Mouse (Mus musculus): ENCODE measurements at regions not wholly inside any gene's neighbourhood (a gene's known extent, or its start where the extent isn't known, plus 50 kb on each side); places are given as distances from the start of the nearest gene placed in this dataset.

DNA sequence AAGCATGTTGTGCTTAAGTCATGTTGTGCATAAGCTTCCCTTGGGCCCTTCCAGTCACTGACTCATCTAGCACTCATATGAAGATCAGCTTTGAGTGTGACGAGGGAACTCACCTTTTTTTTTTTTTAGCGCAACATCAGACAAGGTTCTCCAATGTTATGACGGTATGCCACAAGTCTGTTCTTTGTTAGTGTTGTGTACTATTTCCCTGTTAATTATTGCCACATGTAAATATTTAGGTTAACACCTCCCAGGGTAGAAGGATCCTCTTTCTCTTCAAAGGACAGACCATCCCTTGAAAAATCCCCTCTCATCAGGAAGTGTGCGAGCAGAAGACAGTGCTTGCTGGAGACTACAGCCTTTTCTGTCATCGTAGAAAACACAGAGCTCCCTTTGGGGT is 129.9 kb downstream of the Dusp6 start:
- Histone ChIP-seq H3K4me1 (peaks cover 3% of the 10 kb centered on the region; the same call in 1 of the 2 replicates), H3K27ac (no peak overlapping the region), H3K36me3 (no peaks in the 10 kb centered on the region), H3K4me3 (no peak overlapping the region), H3K9me3 (no peaks in the 10 kb centered on the region), H3K27me3 (no peaks in the 10 kb centered on the region), H3K9ac (no peak overlapping the region), H3K4me2 (no peak overlapping the region)
- 72% methylated on average over 5 of the region's 5 CpGs for WGBS
- ATAC-seq (ENCODE audit: borderline replicate concordance, extremely low read depth, low FRiP score, low TSS enrichment) = no peak

DNA sequence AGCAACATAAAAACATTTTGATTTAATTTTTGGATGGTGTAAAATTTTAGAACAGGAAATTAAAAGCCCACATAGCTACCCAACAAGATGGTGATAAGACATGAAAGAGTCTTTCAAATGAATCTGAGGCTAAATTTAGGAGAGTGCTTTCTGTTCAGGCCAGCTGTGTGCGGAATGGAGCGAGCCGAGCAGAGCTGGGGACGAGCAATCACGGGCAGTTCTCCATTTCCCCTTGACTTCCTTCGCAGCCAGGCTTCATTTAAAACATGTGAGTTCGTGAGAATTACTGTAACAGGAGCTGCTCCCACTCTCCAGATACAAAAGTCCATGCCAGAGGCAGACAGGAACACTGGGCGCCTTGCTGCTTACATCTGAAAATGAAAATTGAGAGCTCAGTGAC is 130.5 kb downstream of the Dusp6 start:
- 41% methylated on average over 8 of the region's 8 CpGs for WGBS
- Histone ChIP-seq H3K36me3 (no peaks in the 10 kb centered on the region), H3K9me3 (no peaks in the 10 kb centered on the region), H3K27ac (no peak overlapping the region), H3K4me1 (peaks cover 3% of the 10 kb centered on the region; the same call in 1 of the 2 replicates), H3K4me3 (no peak overlapping the region), H3K27me3 (no peaks in the 10 kb centered on the region), H3K4me2 (no peak overlapping the region), H3K9ac (no peak overlapping the region)
- ATAC-seq (ENCODE audit: borderline replicate concordance, extremely low read depth, low FRiP score, low TSS enrichment) = no peak

- Histone ChIP-seq H3K4me3 (no peak overlapping the region), H3K9ac (no peak overlapping the region), H3K4me2 (no peak overlapping the region), H3K9me3 (no peaks in the 10 kb centered on the region), H3K27ac (no peak overlapping the region), H3K27me3 (no peaks in the 10 kb centered on the region), H3K36me3 (no peaks in the 10 kb centered on the region), H3K4me1 (peaks cover 3% of the 10 kb centered on the region; the same call in 1 of the 2 replicates)
- ATAC-seq (ENCODE audit: borderline replicate concordance, extremely low read depth, low FRiP score, low TSS enrichment) = no peak
- 83% methylated on average over 1 of the region's 1 CpGs for WGBS
These were observed 132.4 kb downstream of the Dusp6 start for GRCm38 (mm10) chr10:99395411-99395810.

- H3K27ac ChIP-seq = no peak overlapping the region
- peaks cover 3% of the 10 kb centered on the region; the same call in 1 of the 2 replicates for H3K4me1 ChIP-seq
- H3K9me3 ChIP-seq = no peaks in the 10 kb centered on the region
- no peak overlapping the region for H3K4me2 ChIP-seq
- ATAC-seq (ENCODE audit: borderline replicate concordance, extremely low read depth, low FRiP score, low TSS enrichment) = no peak
- 63% methylated on average over 3 of the region's 3 CpGs for WGBS
- H3K36me3 ChIP-seq = no peaks in the 10 kb centered on the region
- no peak overlapping the region for H3K9ac ChIP-seq
- no peaks in the 10 kb centered on the region for H3K27me3 ChIP-seq
- H3K4me3 ChIP-seq = no peak overlapping the region
These were observed 133.6 kb downstream of the Dusp6 start for GRCm38 (mm10) chr10:99396630-99397029.

- 92% methylated on average over 6 of the region's 6 CpGs for WGBS
- Histone ChIP-seq H3K4me3 (no peak overlapping the region), H3K27ac (no peak overlapping the region), H3K4me2 (no peak overlapping the region), H3K4me1 (0 out of 2 replicates have a peak, but pooled peaks cover 3% of the 10 kb centered on the region), H3K9ac (no peak overlapping the region), H3K36me3 (no peaks in the 10 kb centered on the region), H3K27me3 (no peaks in the 10 kb centered on the region), H3K9me3 (no peaks in the 10 kb centered on the region)
- ATAC-seq (ENCODE audit: borderline replicate concordance, extremely low read depth, low FRiP score, low TSS enrichment) = no peak
These were observed 137.0 kb downstream of the Dusp6 start for GRCm38 (mm10) chr10:99400076-99400475.

GRCm38 (mm10) chr10:99406764-99407163 is 143.7 kb downstream of the Dusp6 start:
- Histone ChIP-seq H3K4me1 (no peaks in the 10 kb centered on the region), H3K4me3 (no peak overlapping the region), H3K27ac (no peak overlapping the region), H3K36me3 (no peaks in the 10 kb centered on the region), H3K9ac (no peak overlapping the region), H3K4me2 (no peak overlapping the region), H3K27me3 (no peaks in the 10 kb centered on the region), H3K9me3 (no peaks in the 10 kb centered on the region)
- 73% methylated on average over 2 of the region's 2 CpGs for WGBS
- no peak for ATAC-seq (ENCODE audit: borderline replicate concordance, extremely low read depth, low FRiP score, low TSS enrichment)

DNA sequence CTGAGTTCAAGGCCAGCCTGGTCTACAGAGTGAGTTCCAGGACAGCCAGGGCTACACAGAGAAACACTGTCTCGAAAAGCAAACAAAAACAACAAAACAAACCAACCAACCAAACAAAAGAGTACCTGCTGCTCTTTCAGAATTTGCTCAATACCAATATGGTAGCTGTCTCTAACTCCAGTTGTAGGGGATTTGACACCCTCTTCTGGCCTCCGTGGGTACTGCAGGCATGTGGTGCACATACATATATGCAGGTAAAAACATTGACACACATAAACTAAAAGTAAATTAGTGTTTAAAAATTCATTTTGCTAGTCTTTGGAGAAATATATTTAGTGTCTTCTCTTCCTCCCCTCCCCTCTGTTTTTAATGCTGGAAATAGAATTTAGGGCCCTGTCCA is 145.8 kb downstream of the Dusp6 start:
- 89% methylated on average over 2 of the region's 2 CpGs for WGBS
- no peak for ATAC-seq (ENCODE audit: borderline replicate concordance, extremely low read depth, low FRiP score, low TSS enrichment)
- no peak overlapping the region for H3K27ac ChIP-seq

DNA sequence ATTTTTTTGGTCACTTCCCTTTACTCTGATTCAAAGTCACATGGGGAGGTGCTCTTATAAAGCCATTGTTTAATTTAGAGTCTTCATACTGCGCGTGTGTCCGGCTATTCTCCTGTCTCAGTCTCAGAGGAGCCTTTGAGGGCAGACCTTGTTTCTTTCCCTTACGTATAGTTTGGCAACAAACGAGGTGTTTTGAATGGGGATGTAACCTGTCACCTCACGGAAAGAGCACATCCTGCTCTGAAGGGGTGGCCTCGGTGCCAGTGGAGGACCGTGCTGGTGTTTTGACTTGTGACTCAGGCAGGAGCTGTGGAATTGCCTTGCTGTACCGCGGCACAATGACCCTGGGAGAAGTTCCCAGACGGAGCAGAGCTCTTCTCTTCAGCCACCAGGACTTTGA is 146.7 kb downstream of the Dusp6 start:
- Histone ChIP-seq H3K9me3 (no peaks in the 10 kb centered on the region), H3K27me3 (no peaks in the 10 kb centered on the region), H3K4me3 (no peak overlapping the region), H3K4me1 (no peaks in the 10 kb centered on the region), H3K9ac (no peak overlapping the region), H3K27ac (peak overlapping the region; percentile 63), H3K4me2 (peak overlapping the region; percentile 33; the same call in 1 of the 2 replicates), H3K36me3 (no peaks in the 10 kb centered on the region)
- no peak; the same call in 1 of the 2 replicates for ATAC-seq (ENCODE audit: borderline replicate concordance, extremely low read depth, low FRiP score, low TSS enrichment)
- WGBS = 31% methylated on average over 11 of the region's 11 CpGs

More for the DNA sequence above, 145.8 kb downstream of the Dusp6 start:
- H3K9me3 ChIP-seq = no peaks in the 10 kb centered on the region
- no peak overlapping the region for H3K9ac ChIP-seq
- H3K4me1 ChIP-seq = no peaks in the 10 kb centered on the region
- no peak overlapping the region for H3K4me2 ChIP-seq
- H3K4me3 ChIP-seq = no peak overlapping the region
- no peaks in the 10 kb centered on the region for H3K36me3 ChIP-seq
- no peaks in the 10 kb centered on the region for H3K27me3 ChIP-seq

- no peak overlapping the region for H3K27ac ChIP-seq
- H3K4me3 ChIP-seq = no peak overlapping the region
- no peaks in the 10 kb centered on the region for H3K4me1 ChIP-seq
- ATAC-seq (ENCODE audit: borderline replicate concordance, extremely low read depth, low FRiP score, low TSS enrichment) = no peak
- WGBS = 30% methylated on average over 3 of the region's 3 CpGs
- H3K36me3 ChIP-seq = no peaks in the 10 kb centered on the region
- no peak overlapping the region for H3K4me2 ChIP-seq
- no peak overlapping the region for H3K9ac ChIP-seq
- H3K27me3 ChIP-seq = no peaks in the 10 kb centered on the region
- no peaks in the 10 kb centered on the region for H3K9me3 ChIP-seq
These were observed 147.7 kb downstream of the Dusp6 start for GRCm38 (mm10) chr10:99410754-99411153.

GRCm38 (mm10) chr10:99413455-99413854 is 150.4 kb downstream of the Dusp6 start:
- Histone ChIP-seq H3K27ac (no peak overlapping the region), H3K36me3 (no peaks in the 10 kb centered on the region), H3K9ac (no peak overlapping the region), H3K4me3 (no peak overlapping the region), H3K4me1 (no peaks in the 10 kb centered on the region), H3K4me2 (no peak overlapping the region), H3K27me3 (no peaks in the 10 kb centered on the region), H3K9me3 (no peaks in the 10 kb centered on the region)
- 79% methylated on average over 3 of the region's 3 CpGs for WGBS
- ATAC-seq (ENCODE audit: borderline replicate concordance, extremely low read depth, low FRiP score, low TSS enrichment) = no peak

DNA sequence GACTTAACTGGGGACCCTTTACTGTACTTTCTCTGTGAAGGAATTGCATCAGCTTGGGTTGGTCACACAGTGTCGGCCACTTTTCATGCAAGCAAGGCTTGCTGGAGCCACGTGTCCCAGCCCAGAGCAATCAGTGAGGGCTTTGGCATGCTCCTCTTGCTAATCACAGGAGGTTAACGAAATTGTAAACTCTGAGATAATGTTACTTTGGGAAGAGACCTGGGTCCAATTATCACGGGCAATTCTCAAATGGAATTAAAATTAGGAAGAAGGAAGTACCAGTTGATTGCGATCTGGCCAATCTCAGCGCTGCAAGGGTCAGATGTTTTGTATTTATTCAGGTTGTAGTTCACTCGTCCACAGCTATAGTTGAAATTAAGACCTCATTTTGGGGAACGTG is 153.2 kb downstream of the Dusp6 start:
- Histone ChIP-seq H3K27me3 (no peaks in the 10 kb centered on the region), H3K9ac (no peak overlapping the region), H3K27ac (no peak overlapping the region), H3K36me3 (no peaks in the 10 kb centered on the region), H3K4me1 (no peaks in the 10 kb centered on the region), H3K9me3 (no peaks in the 10 kb centered on the region), H3K4me3 (no peak overlapping the region), H3K4me2 (no peak overlapping the region)
- ATAC-seq (ENCODE audit: borderline replicate concordance, extremely low read depth, low FRiP score, low TSS enrichment) = no peak
- 65% methylated on average over 8 of the region's 8 CpGs for WGBS

DNA sequence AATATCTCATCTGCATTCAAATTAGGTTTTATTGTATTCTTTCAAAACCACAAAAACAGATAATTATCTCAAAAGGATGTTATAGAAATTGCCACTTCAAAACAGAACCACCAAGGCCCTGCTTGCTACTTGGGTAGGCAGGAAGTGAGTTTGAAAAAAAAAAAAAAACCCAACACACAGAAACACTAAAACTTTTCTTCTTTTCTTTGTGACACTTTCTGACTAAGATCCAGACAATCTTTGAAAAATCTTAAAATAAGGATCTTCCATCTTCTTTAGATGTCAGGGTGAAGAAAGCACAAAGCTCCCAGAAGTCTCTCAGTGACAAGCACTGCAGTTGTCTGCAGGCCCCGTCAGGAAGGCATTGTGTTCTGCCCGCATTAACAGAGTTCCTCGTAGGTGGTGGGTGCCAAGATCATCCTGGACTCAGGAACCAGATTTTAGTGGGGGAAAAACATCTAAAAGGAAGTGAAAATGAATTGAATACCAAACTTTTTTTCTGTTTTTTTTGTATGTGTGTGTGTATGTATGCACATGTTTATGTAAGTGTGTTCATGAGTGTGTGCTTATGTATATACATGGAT is 154.0 kb downstream of the Dusp6 start:
- Histone ChIP-seq H3K4me1 (no peaks in the 10 kb centered on the region), H3K4me2 (no peak overlapping the region), H3K36me3 (no peaks in the 10 kb centered on the region), H3K27me3 (no peaks in the 10 kb centered on the region), H3K4me3 (no peak overlapping the region), H3K27ac (no peak overlapping the region), H3K9me3 (no peaks in the 10 kb centered on the region), H3K9ac (no peak overlapping the region)
- ATAC-seq (ENCODE audit: borderline replicate concordance, extremely low read depth, low FRiP score, low TSS enrichment) = no peak
- WGBS = 38% methylated on average over 3 of the region's 3 CpGs

GRCm38 (mm10) chr10:99417591-99417990 is 154.6 kb downstream of the Dusp6 start:
- Histone ChIP-seq H3K4me3 (no peak overlapping the region), H3K36me3 (no peaks in the 10 kb centered on the region), H3K9ac (no peak overlapping the region), H3K4me1 (no peaks in the 10 kb centered on the region), H3K27me3 (no peaks in the 10 kb centered on the region), H3K4me2 (no peak overlapping the region), H3K9me3 (no peaks in the 10 kb centered on the region), H3K27ac (no peak overlapping the region)
- WGBS = 52% methylated on average over 7 of the region's 7 CpGs
- no peak for ATAC-seq (ENCODE audit: borderline replicate concordance, extremely low read depth, low FRiP score, low TSS enrichment)

All from lung, embryonic 15.5 days (tissue).